Mouse (Mus musculus): ENCODE data around the gene Atl2.

DNA sequence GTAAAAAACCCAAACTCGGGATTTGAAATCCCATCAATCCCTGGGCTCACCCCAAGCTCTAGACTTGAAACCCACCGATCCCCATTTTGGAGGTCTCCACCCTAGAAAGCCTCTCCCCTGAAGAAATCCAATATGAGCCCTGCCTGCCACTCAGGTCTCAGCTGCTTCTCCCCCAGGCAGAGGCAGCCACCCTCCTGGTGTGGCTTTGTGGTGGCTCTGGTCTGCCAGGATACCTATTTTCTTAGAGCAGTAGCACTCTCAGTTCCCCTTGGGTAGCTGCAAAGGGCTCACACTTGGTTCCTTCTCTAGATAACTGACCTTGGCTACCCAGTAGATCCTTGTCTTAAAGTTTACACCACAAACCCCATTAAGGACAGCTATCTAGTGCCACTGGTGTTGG lies 31.2 kb upstream of the Atl2 start:
- TF ChIP-seq CTCF (IDR thresholded peaks at IDR 0.05; ENCODE audit: borderline replicate concordance, extremely low read depth, insufficient read depth, insufficient read length) (no peak), POLR2A (IDR thresholded peaks at IDR 0.05; ENCODE audit: borderline replicate concordance, extremely low read depth, insufficient read depth, insufficient read length, poor library complexity, severe bottlenecking) (no peak)

Measured in brain, embryonic 14.5 days (tissue).